11 mouse cellular contexts compared by ENCODE assay signal in the genomic region with DNA sequence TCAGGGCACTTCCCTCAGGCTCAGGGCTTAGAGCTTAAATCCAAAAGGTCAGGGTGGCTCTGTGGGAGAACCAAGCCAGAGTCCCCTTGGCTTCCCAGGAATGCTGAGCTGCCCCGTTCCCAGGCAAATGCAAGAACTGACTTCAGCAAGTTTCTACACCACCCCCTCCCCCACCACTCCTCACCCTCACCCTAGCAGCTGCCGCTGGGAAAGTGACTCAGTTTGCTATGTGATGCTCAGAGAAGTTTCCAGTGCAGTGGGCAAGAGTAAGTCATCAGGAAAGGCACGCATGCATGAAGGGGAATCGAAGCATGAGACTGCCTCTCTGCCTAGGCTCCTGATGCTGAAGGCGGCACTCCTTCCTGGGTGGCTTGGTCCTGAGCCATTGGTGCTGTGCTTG. TPM values are rescaled to one million over a fixed set of nuclear protein-coding genes. Genes with fewer than 3 reads are reported as not detected.
A peak's percentile ranks its signal among the peaks of the same experiment; 100 is the strongest.
DNase-seq lines count a peak whose midpoint lies in the region; ATAC-seq and TF ChIP-seq lines count a peak whose summit lies in the region.
"Had no signal": no experiment of that assay in that cellular context is flagged by ENCODE, and none has a peak within 500 bp of the region (broad histone marks: within the 10 kb centered on the region; RNA-seq: fewer than 3 reads in every experiment).

No protein-coding gene starts in this region.

- H3K4me2 ChIP-seq in hindbrain, embryonic 12.5 days (replicated peaks): no peak overlapping the region
- H3K4me2 ChIP-seq in hindbrain, embryonic 16.5 days (ENCODE audit: low read length): no peak overlapping the region
- H3K4me2 ChIP-seq in CH12.LX (ENCODE audit: insufficient read depth, low read depth, poor library complexity, severe bottlenecking): no peak overlapping the region

- no peak overlapping the region for H3K4me3 ChIP-seq in hindbrain, embryonic 12.5 days
- H3K4me3 ChIP-seq in hindbrain, embryonic 16.5 days (ENCODE audit: low read length): no peak overlapping the region
- no peak overlapping the region for H3K4me3 ChIP-seq in CH12.LX (replicated peaks in 1 of 3; ENCODE audit: low read depth in 2 of 3, low read length in 2 of 3, poor library complexity in 1 of 3)

- no peak for TF ChIP-seq RAD21 in CH12.LX (IDR thresholded peaks at IDR 0.05; ENCODE audit: low read depth, low read length)

- dilution Hi-C loops in CH12.LX (cut with MboI; ENCODE audit: extremely low pct_ligation_motif_present, extremely low pct_unique_long_range_greater_than_20kb, low sequenced_read_pairs): no loop called here

- TF ChIP-seq POLR2A in CH12.LX (IDR thresholded peaks at IDR 0.05; ENCODE audit: low read depth, low read length): no peak

- no peaks in the 10 kb centered on the region for H3K79me2 ChIP-seq in CH12.LX (replicated peaks; ENCODE audit: control insufficient read depth, extremely low read depth, insufficient read depth, poor library complexity, severe bottlenecking)

- ATAC-seq in hindbrain, embryonic 12.5 days (ENCODE audit: low FRiP score): no peak
- no peak for ATAC-seq in hindbrain, embryonic 16.5 days
- ATAC-seq: CD4-positive, CD25-positive, alpha-beta regulatory T cell, adult 4 months; liver, postnatal 0 days had no signal

- 49% methylated on average over 5 of the region's 5 CpGs for WGBS in hindbrain, embryonic 12.5 days
- 52% methylated on average over 5 of the region's 5 CpGs for WGBS in hindbrain, embryonic 16.5 days

- TF ChIP-seq EP300 in CH12.LX (IDR thresholded peaks at IDR 0.05; ENCODE audit: low read length): no peak

- H3K27me3 ChIP-seq in hindbrain, embryonic 12.5 days: no peaks in the 10 kb centered on the region
- no peaks in the 10 kb centered on the region for H3K27me3 ChIP-seq in hindbrain, embryonic 16.5 days (replicated peaks; ENCODE audit: control insufficient read depth, insufficient read depth, low read length)
- H3K27me3 ChIP-seq in CH12.LX (replicated peaks): no peaks in the 10 kb centered on the region

- peak; percentile 28 for DNase-seq in CH12.LX (ENCODE audit: extremely low read depth)
- peak; percentile 39 for DNase-seq in embryo, embryonic 10.5 days (ENCODE audit: low spot score)
- peak; percentile 57 to 72 for DNase-seq in kidney, postnatal 4 days
- no peak for DNase-seq in urinary bladder, postnatal 4 days (ENCODE audit: low spot score in 2 of 2)
- DNase-seq in cerebellum, postnatal 25 days: no peak
- DNase-seq in ovary, adult 18-20 months (ENCODE audit: low spot score): no peak
- DNase-seq: gastrocnemius, postnatal 10 days; liver, postnatal 0 days had no signal

- no peak overlapping the region for H3K9ac ChIP-seq in hindbrain, embryonic 12.5 days
- no peak overlapping the region for H3K9ac ChIP-seq in hindbrain, embryonic 16.5 days (ENCODE audit: low read depth, low read length)
- H3K9ac ChIP-seq in CH12.LX (ENCODE audit: insufficient read depth, low read depth): no peak overlapping the region
- H3K9ac ChIP-seq: liver, postnatal 0 days had no signal

- H3K36me3 ChIP-seq in hindbrain, embryonic 12.5 days: no peaks in the 10 kb centered on the region
- no peaks in the 10 kb centered on the region for H3K36me3 ChIP-seq in hindbrain, embryonic 16.5 days (ENCODE audit: control insufficient read depth, insufficient read depth, low read length)
- H3K36me3 ChIP-seq in CH12.LX (replicated peaks in 1 of 2; ENCODE audit: control insufficient read depth in 1 of 2, insufficient read depth in 1 of 2, low read length in 1 of 2): peaks cover 6 to 44% of the 10 kb centered on the region in 2 experiments

- H3K4me1 ChIP-seq in hindbrain, embryonic 12.5 days: peaks cover 16% of the 10 kb centered on the region
- no peaks in the 10 kb centered on the region; the same call in 1 of the 2 replicates for H3K4me1 ChIP-seq in hindbrain, embryonic 16.5 days (ENCODE audit: control insufficient read depth, insufficient read depth, low read depth, low read length)
- H3K4me1 ChIP-seq in CH12.LX (ENCODE audit: control insufficient read depth in 1 of 2, insufficient read depth in 2 of 2): peaks cover 2 to 11% of the 10 kb centered on the region in 2 experiments; a peak in 2 of 4 replicates

- 0 out of 2 replicates have a peak overlapping the region, but pooled peaks have one; percentile 18 for H3K27ac ChIP-seq in hindbrain, embryonic 12.5 days
- no peak overlapping the region for H3K27ac ChIP-seq in hindbrain, embryonic 16.5 days (ENCODE audit: low read depth, low read length)
- H3K27ac ChIP-seq in CH12.LX (ENCODE audit: insufficient read depth, low read depth): no peak overlapping the region

- in situ Hi-C loops in CH12.LX (cut with MboI; ENCODE audit: low pct_ligation_motif_present, low pct_unique_long_range_greater_than_20kb, low sequenced_read_pairs): no loop called here

- no peaks in the 10 kb centered on the region for H3K9me3 ChIP-seq in hindbrain, embryonic 12.5 days (replicated peaks)
- no peaks in the 10 kb centered on the region for H3K9me3 ChIP-seq in hindbrain, embryonic 16.5 days (ENCODE audit: control insufficient read depth, low read length)
- no peaks in the 10 kb centered on the region for H3K9me3 ChIP-seq in CH12.LX (replicated peaks; ENCODE audit: low read length)

- no peak for TF ChIP-seq CTCF in CH12.LX (conservative IDR thresholded peaks at IDR 0.05 in 1 of 2, IDR thresholded peaks at IDR 0.05 in 1 of 2; ENCODE audit: low read depth in 2 of 2, low read length in 2 of 2)

TF ChIP-seq in CH12.LX, 34 proteins besides CTCF, POLR2A, EP300 and RAD21:
- no peak for TF ChIP-seq NRF1 (IDR thresholded peaks at IDR 0.05; ENCODE audit: low read depth, low read length)
- TF ChIP-seq ZNF384 (IDR thresholded peaks at IDR 0.05; ENCODE audit: low read depth, low read length): no peak
- TF ChIP-seq ZC3H11A (IDR thresholded peaks at IDR 0.05; ENCODE audit: low read depth, low read length): no peak
- 0 out of 2 replicates have a peak, but pooled peaks have one; percentile 13 for TF ChIP-seq TCF12 (IDR thresholded peaks at IDR 0.05; ENCODE audit: low read depth, low read length)
- no peak for TF ChIP-seq E2F4 (IDR thresholded peaks at IDR 0.05; ENCODE audit: insufficient replicate concordance, low read depth, low read length)
- peak; percentile 66 for TF ChIP-seq ETS1 (conservative IDR thresholded peaks at IDR 0.05; ENCODE audit: low read depth, low read length)

RNA-seq across cellular contexts. Expression of a gene that starts 34.1 kb away (rescaled TPM):
- polyA plus RNA-seq in hindbrain, embryonic 12.5 days (2016; fragmentation: Nextera tagmentation; extraction: Ambion mirVana): 16.3 and 19.7 TPM in 2 replicates
- polyA plus RNA-seq in hindbrain, embryonic 16.5 days (2015; fragmentation: Nextera tagmentation; extraction: Ambion mirVana): 12.0 and 13.2 TPM in 2 replicates
- total RNA-seq in CH12.LX (2012; rRNA removed) (21.2 and 22.3 TPM in 2 replicates), CH12.LX (2014; rRNA removed) (9.4 and 11.5 TPM in 2 replicates)
- 32.3 and 34.3 TPM in 2 replicates for polyA plus RNA-seq in CH12.LX (2012; ENCODE audit: insufficient read length, low read depth)

RNA-seq across cellular contexts. Expression of a gene that starts 42.1 kb away (rescaled TPM):
- polyA plus RNA-seq in hindbrain, embryonic 12.5 days (2016; fragmentation: Nextera tagmentation; extraction: Ambion mirVana): 8.4 and 9.4 TPM in 2 replicates
- 6.2 and 6.4 TPM in 2 replicates for polyA plus RNA-seq in hindbrain, embryonic 16.5 days (2015; fragmentation: Nextera tagmentation; extraction: Ambion mirVana)
- total RNA-seq in CH12.LX (2012; rRNA removed) (7.9 and 10.3 TPM in 2 replicates), CH12.LX (2014; rRNA removed) (6.5 and 7.3 TPM in 2 replicates)
- polyA plus RNA-seq in CH12.LX (2012; ENCODE audit: insufficient read length, low read depth): 7.5 and 8.4 TPM in 2 replicates

Comparison
In these comparisons a context has a peak if more than half of its experiments do, and no peak if none do; other contexts are left out.
1. DNase-seq: peak in CH12.LX (single experiment), embryo, embryonic 10.5 days (single experiment) and kidney, postnatal 4 days (2 of 2); none in urinary bladder, postnatal 4 days (0 of 2), cerebellum, postnatal 25 days (0 of 2) and ovary, adult 18-20 months (single experiment).